Mouse (Mus musculus) CH12.LX (cell line): ENCODE data around the gene Txndc15. TPM values are rescaled to one million over a fixed set of nuclear protein-coding genes. Genes with fewer than 3 reads are reported as not detected.

Experiments
- DNase-seq: peaks from one replicate; pipeline ENCODE4 v3.0.0-alpha.2; 2013; ENCODE audit errors: extremely low read depth
- H3K27ac ChIP-seq: 2 replicates; pipeline ENCODE4 v1.5.1; 2012; ENCODE audit warnings: low read depth, mild to moderate bottlenecking, control low read depth, moderate library complexity; ENCODE audit not compliant: insufficient read depth
- H3K27me3 ChIP-seq: replicated peaks from 2 replicates; pipeline ENCODE3; 2012; ENCODE audit warnings: inconsistent platforms
- H3K36me3 ChIP-seq, 2 experiments: replicated peaks in 1 of 2; 2 replicates each; pipeline versions ENCODE3 to v1.6.1; 2012; ENCODE audit warnings: inconsistent platforms in 1 of 2, low read length in 1 of 2, mild to moderate bottlenecking in 1 of 2, mixed read lengths in 1 of 2, moderate library complexity in 1 of 2; ENCODE audit not compliant: control insufficient read depth in 1 of 2, insufficient read depth in 1 of 2
- H3K4me1 ChIP-seq, 2 experiments: 2 replicates each; pipeline ENCODE4 v1.6.1; 2012; ENCODE audit warnings: inconsistent platforms in 1 of 2, moderate library complexity in 1 of 2; ENCODE audit not compliant: insufficient read depth in 2 of 2, control insufficient read depth in 1 of 2
- H3K4me2 ChIP-seq: 2 replicates; pipeline ENCODE4 v1.6.1; 2012; ENCODE audit warnings: low read depth, mild to moderate bottlenecking, control low read depth; ENCODE audit not compliant: poor library complexity, insufficient read depth, severe bottlenecking
- H3K4me3 ChIP-seq, 3 experiments: fragments of 150-350 bp in 1 of 3; sonication (generic) in 1 of 3; replicated peaks in 1 of 3; 2 replicates each; pipeline versions ENCODE3 to v1.5.1; 2011 to 2012; ENCODE audit warnings: low read depth in 2 of 3, low read length in 2 of 3, mild to moderate bottlenecking in 2 of 3, moderate library complexity in 2 of 3, control low read depth in 1 of 3, improper control_type of control experiment in 1 of 3, inconsistent platforms in 1 of 3, mixed read lengths in 1 of 3; ENCODE audit not compliant: poor library complexity in 1 of 3
- H3K79me2 ChIP-seq: replicated peaks from 2 replicates; pipeline ENCODE4 v1.6.1; 2012; ENCODE audit warnings: mild to moderate bottlenecking, moderate library complexity; ENCODE audit not compliant: control insufficient read depth, poor library complexity, insufficient read depth, severe bottlenecking; ENCODE audit errors: extremely low read depth
- H3K9ac ChIP-seq: 2 replicates; pipeline ENCODE4 v1.6.1; 2012; ENCODE audit warnings: low read depth, mild to moderate bottlenecking, control low read depth, moderate library complexity; ENCODE audit not compliant: insufficient read depth
- H3K9me3 ChIP-seq: replicated peaks from 2 replicates; pipeline ENCODE3; 2012; ENCODE audit warnings: low read length, inconsistent platforms, mixed read lengths
- E2F4 ChIP-seq: IDR thresholded peaks from 2 replicates; pipeline ENCODE4 v1.6.1; 2011; ENCODE audit warnings: low read depth, low read length, improper control_type of control experiment; ENCODE audit not compliant: insufficient replicate concordance
- KAT2A ChIP-seq: IDR thresholded peaks from 2 replicates; pipeline ENCODE4 v1.6.1; 2012; ENCODE audit warnings: low read length, improper control_type of control experiment, inconsistent platforms; ENCODE audit not compliant: insufficient replicate concordance
- MAX ChIP-seq: IDR thresholded peaks from 2 replicates; pipeline ENCODE4 v1.6.1; 2011; ENCODE audit warnings: low read length, improper control_type of control experiment
- MAZ ChIP-seq: IDR thresholded peaks from 2 replicates; pipeline ENCODE4 v1.6.1; 2012; ENCODE audit warnings: low read depth, mild to moderate bottlenecking, inconsistent platforms, low read length, improper control_type of control experiment, moderate library complexity
- MYC ChIP-seq: IDR thresholded peaks from 2 replicates; pipeline ENCODE4 v1.6.1; 2011; ENCODE audit warnings: low read depth, mild to moderate bottlenecking, improper control_type of control experiment, low read length
- PAX5 ChIP-seq: IDR thresholded peaks from 2 replicates; pipeline ENCODE4 v1.6.1; 2012; ENCODE audit warnings: low read length, inconsistent platforms, mixed read lengths
- SIN3A ChIP-seq: IDR thresholded peaks from 2 replicates; pipeline ENCODE4 v1.6.1; 2012; ENCODE audit warnings: low read length, improper control_type of control experiment, inconsistent platforms
- SMC3 ChIP-seq: IDR thresholded peaks from 2 replicates; pipeline ENCODE4 v1.6.1; 2011; ENCODE audit warnings: low read depth, low read length, improper control_type of control experiment
- TBP ChIP-seq: conservative IDR thresholded peaks from 2 replicates; pipeline ENCODE4 v1.6.1; 2011; ENCODE audit warnings: low read depth, low read length, improper control_type of control experiment
- TCF12 ChIP-seq: IDR thresholded peaks from 2 replicates; pipeline ENCODE4 v1.6.1; 2014; ENCODE audit warnings: low read depth, mild to moderate bottlenecking, inconsistent platforms, low read length, improper control_type of control experiment
- USF1 ChIP-seq: IDR thresholded peaks from 2 replicates; pipeline ENCODE4 v1.6.1; 2014; ENCODE audit warnings: low read depth, mild to moderate bottlenecking, inconsistent platforms, low read length, improper control_type of control experiment
- ZC3H11A ChIP-seq: IDR thresholded peaks from 2 replicates; pipeline ENCODE4 v1.6.1; 2012; ENCODE audit warnings: low read depth, mild to moderate bottlenecking, inconsistent platforms, low read length, improper control_type of control experiment
- ZKSCAN1 ChIP-seq: IDR thresholded peaks from 2 replicates; pipeline ENCODE4 v1.6.1; 2012; ENCODE audit warnings: low read depth, inconsistent platforms, low read length, improper control_type of control experiment, borderline replicate concordance
- ZMIZ1 ChIP-seq: IDR thresholded peaks from 2 replicates; pipeline ENCODE4 v1.6.1; 2012; ENCODE audit warnings: low read depth, mild to moderate bottlenecking, inconsistent platforms, low read length, improper control_type of control experiment
- ZNF384 ChIP-seq: IDR thresholded peaks from 2 replicates; pipeline ENCODE4 v1.6.1; 2012; ENCODE audit warnings: low read depth, low read length, improper control_type of control experiment, inconsistent platforms
- dilution Hi-C: fragments of 300-500 bp; cut with MboI; formaldehyde crosslinking; loops from 2 replicates; pipeline ENCODE4 v1.14.3; 2020; ENCODE audit warnings: low sequenced_read_pairs; ENCODE audit not compliant: extremely low pct_unique_long_range_greater_than_20kb, extremely low pct_ligation_motif_present
- in situ Hi-C: fragments of 300-500 bp; cut with MboI; formaldehyde crosslinking; loops from 3 replicates; pipeline ENCODE4 v1.14.3; 2019; ENCODE audit warnings: low sequenced_read_pairs, low pct_ligation_motif_present, low pct_unique_long_range_greater_than_20kb, mixed read lengths
- polyA plus RNA-seq: library from polyadenylated mRNA; unstranded; fragments of >175 nt; gene quantifications from 2 replicates; pipeline ENCODE4 v1.2.1, GENCODE M21; 2012; ENCODE audit warnings: low read depth; ENCODE audit not compliant: insufficient read length
- total RNA-seq, 2 experiments: library from RNA; depleted of rRNA; stranded (reverse); fragments of 300-350 nt in 1 of 2; fragments of >200 nt in 1 of 2; gene quantifications; 2 replicates each; pipeline ENCODE4 v1.2.3; 2012 to 2014

Txndc15 gene
- total and polyA plus RNA-seq, 3 experiments, result 34.6 to 48.7 (median 37.4) TPM

DNA sequence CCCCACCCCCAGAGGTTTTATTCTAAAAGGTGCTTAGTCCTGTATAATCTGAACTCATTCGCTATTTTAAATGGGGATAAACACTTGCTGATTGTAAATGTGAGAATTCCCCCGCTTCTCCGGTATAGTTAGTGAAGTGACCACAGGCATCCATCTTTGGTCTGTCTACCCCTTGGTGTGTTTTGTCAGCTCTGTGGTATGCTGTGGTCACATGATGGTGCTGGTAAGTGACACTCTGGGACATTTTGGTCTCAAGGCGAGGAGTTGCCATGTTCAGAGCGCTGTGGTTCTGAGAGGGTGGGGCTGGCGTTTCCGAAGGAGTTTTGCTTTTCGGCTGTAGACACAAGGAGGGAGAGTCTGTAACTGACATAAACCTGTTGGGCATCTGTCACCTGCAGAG is 23.4 kb downstream of the Txndc15 start:
- no peak overlapping the region for H3K4me2 ChIP-seq
- H3K4me3 ChIP-seq, result no peak overlapping the region
- no peak overlapping the region for H3K9ac ChIP-seq
- no peaks in the 10 kb centered on the region for H3K79me2 ChIP-seq
- H3K9me3 ChIP-seq, result peaks cover 3% of the 10 kb centered on the region
- dilution Hi-C loops, result no loop called here
- peaks cover 9 to 59% of the 10 kb centered on the region in 2 experiments for H3K36me3 ChIP-seq
- no peaks in the 10 kb centered on the region for H3K27me3 ChIP-seq
- H3K4me1 ChIP-seq, result no peaks in the 10 kb centered on the region
- in situ Hi-C loops, result no loop called here
- DNase-seq, result no peak
- no peak for TF ChIP-seq ZNF384
- TF ChIP-seq MAX, result no peak
- no peak for TF ChIP-seq MAZ
- TF ChIP-seq ZKSCAN1, result no peak
- TF ChIP-seq USF1, result no peak
- TF ChIP-seq SIN3A, result no peak
- no peak for TF ChIP-seq MYC
- TF ChIP-seq TCF12, result no peak
- no peak for TF ChIP-seq E2F4
- no peak for TF ChIP-seq TBP
- no peak for TF ChIP-seq KAT2A
- no peak for TF ChIP-seq PAX5
- H3K27ac ChIP-seq, result no peak overlapping the region

- no peak overlapping the region for H3K4me2 ChIP-seq
- no peaks in the 10 kb centered on the region for H3K27me3 ChIP-seq
- no peaks in the 10 kb centered on the region for H3K79me2 ChIP-seq
- no peak overlapping the region for H3K4me3 ChIP-seq
- H3K27ac ChIP-seq, result no peak overlapping the region
- peaks cover 6 to 57% of the 10 kb centered on the region in 2 experiments for H3K36me3 ChIP-seq
- dilution Hi-C loops (no loop called here), in situ Hi-C loops (no loop called here)
- TF ChIP-seq ZC3H11A (no peak), ZKSCAN1 (no peak), SMC3 (no peak)
- peaks cover 14% of the 10 kb centered on the region for H3K9me3 ChIP-seq
- H3K9ac ChIP-seq, result no peak overlapping the region
- DNase-seq, result no peak
- H3K4me1 ChIP-seq, result no peaks in the 10 kb centered on the region
Measured at GRCm38 (mm10) chr13:55742306-55742705, 27.9 kb downstream of the Txndc15 start.

DNA sequence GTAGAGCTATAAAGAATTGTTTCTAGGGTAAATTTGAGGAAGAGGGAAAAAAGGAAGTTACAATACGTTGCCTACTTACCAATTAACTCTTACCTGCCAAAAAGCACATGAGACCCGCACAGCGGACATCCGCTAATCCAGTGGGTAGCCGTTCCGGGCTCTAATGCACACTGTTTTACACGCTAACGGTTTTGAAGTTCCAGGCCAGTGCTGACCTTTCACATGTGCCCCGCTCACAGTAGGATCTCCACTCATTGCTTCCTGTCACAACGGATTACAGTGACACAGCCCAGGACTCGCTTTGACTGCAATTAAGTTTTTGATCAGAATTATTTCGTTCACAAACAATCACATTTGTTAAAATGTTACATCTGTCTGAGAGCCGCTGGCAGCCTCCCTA is 39.9 kb downstream of the Txndc15 start:
- Histone ChIP-seq H3K27me3 (no peaks in the 10 kb centered on the region), H3K9me3 (no peaks in the 10 kb centered on the region), H3K4me2 (no peak overlapping the region), H3K36me3 (peaks cover 0 to 10% of the 10 kb centered on the region in 2 experiments), H3K4me3 (no peak overlapping the region), H3K27ac (no peak overlapping the region), H3K4me1 (no peaks in the 10 kb centered on the region), H3K79me2 (no peaks in the 10 kb centered on the region), H3K9ac (no peak overlapping the region)
- in situ Hi-C loops (no loop called here), dilution Hi-C loops (no loop called here)
- TF ChIP-seq ZMIZ1 (no peak), SMC3 (no peak)
- DNase-seq, result no peak
